Mouse (Mus musculus) left cerebral cortex, postnatal 10 days (tissue): ENCODE data around the gene Actrt2. TPM values are rescaled to one million over a fixed set of nuclear protein-coding genes. Genes with fewer than 3 reads are reported as not detected.

Experiments used
- DNase-seq, 2 experiments: peaks; one replicate each; pipeline ENCODE4 v3.0.0; 2021 to 2022; ENCODE audit warnings: low spot score in 2 of 2, mixed read lengths in 1 of 2; ENCODE audit errors: extremely low spot score in 1 of 2
- intact Hi-C: fragments of 180-260 bp; cut with DNase I; formaldehyde crosslinking; loops from one replicate; pipeline ENCODE4 v1.15.1; 2025
- total RNA-seq, 2 experiments: library from RNA; stranded (reverse); gene quantifications; 2 replicates each; pipeline ENCODE4 v1.2.3; 2021

The Actrt2 gene
- total RNA-seq, 2 experiments from 2014 or later, result not detected

DNA sequence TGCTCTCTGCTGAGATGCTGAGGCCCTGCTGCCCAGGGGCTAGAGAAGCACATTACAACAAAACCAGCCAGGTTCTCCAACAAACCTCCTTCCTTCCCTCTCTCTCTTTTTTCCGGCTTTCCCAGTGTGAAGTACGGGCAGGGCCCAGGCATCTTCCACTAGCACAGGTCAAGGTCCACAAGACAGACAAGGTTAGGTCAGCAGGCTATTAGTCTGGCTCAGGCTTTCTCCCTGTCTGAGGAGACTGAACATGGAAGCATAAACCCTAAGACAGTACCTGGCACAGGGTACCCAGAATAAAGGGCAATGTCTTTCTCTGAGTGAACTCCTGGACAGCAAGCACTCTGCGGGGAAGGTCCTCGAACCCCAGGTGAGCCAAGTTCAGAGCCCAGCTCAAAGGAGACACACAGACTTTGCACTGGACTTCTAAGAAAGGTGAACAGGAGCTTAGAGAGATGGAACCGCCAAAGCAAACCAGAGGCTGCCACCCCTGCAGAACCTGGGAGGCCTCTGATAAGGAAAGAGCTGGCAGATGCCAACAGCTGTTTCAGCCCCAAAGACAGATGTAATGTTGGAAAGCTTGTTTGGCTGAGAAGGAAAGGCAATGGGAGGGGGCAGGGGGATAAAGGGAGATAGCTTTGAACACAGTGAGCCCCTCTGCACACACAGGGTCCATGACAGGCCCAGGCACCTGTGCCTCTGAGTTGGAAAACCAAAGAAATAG, 40.1 kb downstream of the Actrt2 start:
- DNase-seq, result no peak
- intact Hi-C loops, result no loop called here

DNA sequence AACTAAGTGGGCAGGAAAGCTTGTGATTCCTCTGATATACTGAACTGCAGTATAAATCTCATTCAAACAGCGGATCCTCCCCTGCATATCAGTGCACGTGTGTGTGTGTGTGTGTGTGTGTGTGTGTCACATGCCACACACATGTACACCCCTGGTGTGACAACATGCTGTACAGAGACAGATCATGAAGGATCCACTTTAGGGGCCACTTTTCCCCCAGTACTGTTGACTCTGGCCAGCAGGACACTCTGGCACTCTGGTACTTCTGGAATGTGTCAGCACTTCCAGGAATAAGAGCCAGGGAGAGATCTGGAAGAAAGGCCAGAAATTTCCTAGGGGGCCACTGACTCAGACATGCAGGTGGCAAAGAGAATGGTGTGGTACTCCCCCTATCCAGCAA, 41.4 kb downstream of the Actrt2 start:
- intact Hi-C loops, result no loop called here
- no peak for DNase-seq

DNA sequence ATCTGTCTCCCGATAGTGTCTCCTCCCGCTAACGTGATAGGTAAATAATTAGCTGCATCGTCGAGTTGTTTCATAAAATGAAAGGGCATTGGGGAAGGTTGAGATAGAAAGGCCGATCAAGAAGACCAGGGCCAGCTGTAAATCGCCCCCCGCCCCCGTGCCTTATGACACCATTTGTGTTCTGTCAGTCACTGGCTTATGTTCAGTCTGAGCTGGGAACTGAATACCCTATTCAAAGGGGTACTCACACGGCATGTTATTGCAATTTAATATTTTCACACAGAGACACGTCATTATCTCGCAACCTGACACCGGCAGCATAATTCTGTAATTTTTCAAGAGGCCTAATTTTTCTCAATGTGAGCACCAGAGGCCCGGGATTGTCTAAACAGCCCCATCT, 42.0 kb downstream of the Actrt2 start:
- intact Hi-C loops, result no loop called here
- DNase-seq, result no peak

DNA sequence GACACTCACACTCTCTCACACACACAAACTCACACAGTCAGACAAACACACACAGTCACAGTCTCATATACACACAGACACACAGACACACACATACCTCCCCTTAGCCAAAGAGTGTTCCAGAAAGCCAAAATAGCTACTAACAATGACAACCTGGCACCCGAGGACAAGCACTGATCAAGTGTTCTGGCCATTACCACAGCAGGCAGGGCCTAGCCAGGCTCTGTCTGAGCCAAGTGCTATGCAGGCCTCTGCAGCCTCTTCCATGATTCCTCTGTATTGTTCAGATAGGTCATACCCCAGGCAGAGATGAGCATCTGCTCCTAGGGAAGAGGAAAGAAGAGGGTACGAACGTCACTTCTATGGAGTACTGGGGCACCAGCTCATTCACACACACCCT, 44.4 kb downstream of the Actrt2 start:
- intact Hi-C loops, result no loop called here
- no peak for DNase-seq

DNA sequence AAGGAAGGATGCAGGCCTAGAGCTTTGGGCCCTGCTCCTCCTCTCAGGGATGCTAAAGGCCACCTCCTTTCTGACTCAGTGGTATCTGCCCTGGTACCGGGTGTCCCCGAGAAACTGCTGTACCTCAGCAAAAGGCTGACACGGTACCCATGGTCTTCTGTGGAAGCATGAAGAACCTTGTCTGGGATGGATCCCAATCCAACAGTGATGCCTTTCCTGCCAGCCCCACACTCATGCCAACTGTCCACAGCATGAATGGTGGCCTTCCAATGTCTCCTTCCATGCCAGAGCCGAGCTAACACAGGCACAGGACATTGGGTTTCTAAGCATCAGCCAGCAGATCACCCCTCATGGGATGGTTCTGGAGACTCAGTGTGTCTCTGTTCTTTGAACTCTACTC, 45.1 kb downstream of the Actrt2 start:
- intact Hi-C loops, result no loop called here
- DNase-seq, result no peak

Other genes with a start within 250 kb of the Actrt2 start
- 1 to 10 TPM; 4.9 to 6.1 TPM for gene Prdm16, start 31.0 kb downstream of the Actrt2 start, total RNA-seq
- gene Ttc34, start 169.6 kb upstream of the Actrt2 start, total RNA-seq, result 1 to 10 TPM; 2.5 to 2.9 TPM
- gene Mmel1, start 201.7 kb upstream of the Actrt2 start, total RNA-seq, result under 1 TPM; 0.22 to 0.51 TPM
- gene Fam213b, start 231.3 kb upstream of the Actrt2 start, total RNA-seq, result 10 to 100 TPM; 25.5 to 26.0 TPM